Mouse (Mus musculus) small intestine, adult 2 months (tissue): ENCODE measurements around the gene Pard3b.

Source experiments
- CTCF ChIP-seq: fragments of 200-500 bp; IDR thresholded peaks from 2 replicates; pipeline ENCODE4 v1.5.1; 2012; ENCODE audit warnings: low read depth, mild to moderate bottlenecking, control low read depth, inconsistent platforms, low read length, moderate library complexity, mixed read lengths; ENCODE audit not compliant: insufficient replicate concordance, insufficient read length; ENCODE audit errors: extremely low read depth
- POLR2A ChIP-seq: fragments of 200-500 bp; IDR thresholded peaks from 2 replicates; pipeline ENCODE4 v1.6.1; 2012; ENCODE audit warnings: low read depth, mild to moderate bottlenecking, control low read depth, inconsistent platforms, low read length, moderate library complexity

GRCm38 (mm10) chr1:62216568-62216967, 577.9 kb downstream of the Pard3b start:
- TF ChIP-seq CTCF, result no peak
- TF ChIP-seq POLR2A, result no peak
